Mouse (Mus musculus) limb, embryonic 13.5 days (tissue): ENCODE data around the gene Nap1l4. TPM values are rescaled to one million over a fixed set of nuclear protein-coding genes. Genes with fewer than 3 reads are reported as not detected.

ENCODE experiments used
- ATAC-seq: fragments of 200-750 bp; cut with Nextera tagmentation; 2 replicates; pipeline ENCODE4 v1.8.0; 2017; ENCODE audit warnings: low read depth, moderate number of reproducible peaks, moderate TSS enrichment; ENCODE audit not compliant: low FRiP score
- H3K27ac ChIP-seq: fragments of 300-500 bp; sonication (generic); 2 replicates; pipeline ENCODE4 v1.5.1; 2015; ENCODE audit warnings: inconsistent platforms, mild to moderate bottlenecking, moderate library complexity
- H3K27me3 ChIP-seq: fragments of 300-500 bp; sonication (generic); 2 replicates; pipeline ENCODE4 v1.6.1; 2015; ENCODE audit warnings: mild to moderate bottlenecking, inconsistent platforms
- H3K36me3 ChIP-seq: fragments of 300-500 bp; sonication (generic); 2 replicates; pipeline ENCODE4 v1.6.1; 2015; ENCODE audit warnings: inconsistent platforms, mild to moderate bottlenecking, moderate library complexity
- H3K4me1 ChIP-seq: fragments of 300-500 bp; sonication (generic); 2 replicates; pipeline ENCODE4 v1.6.1; 2015; ENCODE audit warnings: inconsistent platforms
- H3K4me2 ChIP-seq: fragments of 300-500 bp; sonication (generic); replicated peaks from 2 replicates; pipeline ENCODE4 v1.6.1; 2015; ENCODE audit warnings: inconsistent platforms, mild to moderate bottlenecking, moderate library complexity
- H3K4me3 ChIP-seq: fragments of 300-500 bp; sonication (generic); 2 replicates; pipeline ENCODE4 v1.5.1; 2015; ENCODE audit warnings: moderate library complexity, mild to moderate bottlenecking, inconsistent platforms
- H3K9ac ChIP-seq: fragments of 300-500 bp; sonication (generic); 2 replicates; pipeline ENCODE4 v1.6.1; 2015; ENCODE audit warnings: mild to moderate bottlenecking, inconsistent platforms
- H3K9me3 ChIP-seq: fragments of 300-500 bp; sonication (generic); 2 replicates; pipeline ENCODE4 v1.6.1; 2016; ENCODE audit warnings: inconsistent platforms
- WGBS: fragments of 180-500 bp; shearing (Covaris S2); methylation state at CpG from one replicate; pipeline ENCODE4 v1.1.7; 2015; 5-methylcytosine and 5-hydroxymethylcytosine counted together
- polyA plus RNA-seq: library from polyadenylated mRNA; unstranded; fragments of >200 nt; fragmentation: Nextera tagmentation; extraction: Ambion mirVana; gene quantifications from 2 replicates; pipeline ENCODE4 v1.2.1, GENCODE M21; 2015

Gene Nap1l4
- polyA plus RNA-seq, 1 experiment from 2014 or later: 281 TPM

DNA sequence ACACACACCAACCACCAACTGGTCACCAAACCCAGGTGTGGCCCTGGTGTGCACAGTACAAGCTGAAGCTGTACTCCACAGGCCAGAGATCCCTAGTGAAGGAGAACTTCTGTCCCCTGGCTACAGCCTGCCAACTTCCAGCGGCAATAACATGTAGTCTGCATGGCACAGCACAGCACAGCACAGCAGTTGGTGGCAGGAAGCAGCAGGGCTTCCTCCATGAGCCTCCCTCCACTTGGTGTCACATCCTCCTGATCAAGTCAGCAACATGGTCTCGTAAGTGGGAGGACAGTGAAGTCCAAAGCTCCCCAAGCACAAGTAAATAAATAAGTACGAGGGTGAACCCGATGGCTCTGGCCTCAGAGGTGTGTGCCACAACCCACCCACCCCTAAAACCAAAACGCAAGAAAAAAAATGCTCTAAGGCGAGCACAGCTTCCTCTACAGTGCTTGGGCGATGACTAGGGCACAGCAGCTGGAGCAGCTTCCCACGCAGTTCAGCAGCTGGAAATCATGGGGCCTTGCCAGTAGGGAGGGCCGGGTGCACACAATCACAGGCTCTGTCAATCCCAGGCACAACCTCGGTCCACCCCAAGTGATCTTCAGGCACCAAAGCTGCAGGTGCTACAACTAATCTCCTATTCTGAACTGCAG lies 35.0 kb downstream of the Nap1l4 start:
- Histone ChIP-seq H3K27ac (no peak overlapping the region), H3K4me3 (no peak overlapping the region), H3K4me1 (no peaks in the 10 kb centered on the region), H3K27me3 (no peaks in the 10 kb centered on the region), H3K4me2 (no peak overlapping the region), H3K36me3 (peaks cover 73% of the 10 kb centered on the region), H3K9ac (no peak overlapping the region), H3K9me3 (no peaks in the 10 kb centered on the region)
- WGBS: 89% methylated on average over 10 of the region's 10 CpGs
- ATAC-seq: 0 out of 2 replicates have a peak, but pooled peaks have one; percentile 24

DNA sequence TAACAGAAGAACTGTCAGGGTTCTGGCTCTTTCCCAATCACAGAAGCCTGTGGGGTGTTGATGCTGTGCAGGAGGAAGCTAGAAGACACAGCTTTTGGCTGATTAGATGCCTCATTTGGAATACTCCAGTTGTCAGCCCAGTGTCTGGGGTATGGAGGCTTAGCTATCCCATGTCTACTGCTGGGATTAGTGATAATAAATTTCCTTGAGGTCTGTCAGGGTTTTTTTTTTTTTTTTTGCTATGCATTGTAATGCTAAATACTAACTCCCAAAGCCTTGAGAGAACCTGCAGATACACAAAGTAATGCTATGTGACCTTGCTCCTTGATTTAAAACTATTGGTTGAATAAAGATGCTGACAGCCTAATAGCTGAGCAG lies 37.6 kb downstream of the Nap1l4 start:
- H3K36me3 ChIP-seq: peaks cover 48% of the 10 kb centered on the region
- no peak overlapping the region for H3K4me2 ChIP-seq
- H3K27me3 ChIP-seq: 0 out of 2 replicates have a peak, but pooled peaks cover 6% of the 10 kb centered on the region
- H3K9ac ChIP-seq: no peak overlapping the region
- no peaks in the 10 kb centered on the region for H3K9me3 ChIP-seq
- no peak for ATAC-seq
- no peak overlapping the region for H3K27ac ChIP-seq
- no peak overlapping the region for H3K4me3 ChIP-seq
- no peaks in the 10 kb centered on the region for H3K4me1 ChIP-seq

DNA sequence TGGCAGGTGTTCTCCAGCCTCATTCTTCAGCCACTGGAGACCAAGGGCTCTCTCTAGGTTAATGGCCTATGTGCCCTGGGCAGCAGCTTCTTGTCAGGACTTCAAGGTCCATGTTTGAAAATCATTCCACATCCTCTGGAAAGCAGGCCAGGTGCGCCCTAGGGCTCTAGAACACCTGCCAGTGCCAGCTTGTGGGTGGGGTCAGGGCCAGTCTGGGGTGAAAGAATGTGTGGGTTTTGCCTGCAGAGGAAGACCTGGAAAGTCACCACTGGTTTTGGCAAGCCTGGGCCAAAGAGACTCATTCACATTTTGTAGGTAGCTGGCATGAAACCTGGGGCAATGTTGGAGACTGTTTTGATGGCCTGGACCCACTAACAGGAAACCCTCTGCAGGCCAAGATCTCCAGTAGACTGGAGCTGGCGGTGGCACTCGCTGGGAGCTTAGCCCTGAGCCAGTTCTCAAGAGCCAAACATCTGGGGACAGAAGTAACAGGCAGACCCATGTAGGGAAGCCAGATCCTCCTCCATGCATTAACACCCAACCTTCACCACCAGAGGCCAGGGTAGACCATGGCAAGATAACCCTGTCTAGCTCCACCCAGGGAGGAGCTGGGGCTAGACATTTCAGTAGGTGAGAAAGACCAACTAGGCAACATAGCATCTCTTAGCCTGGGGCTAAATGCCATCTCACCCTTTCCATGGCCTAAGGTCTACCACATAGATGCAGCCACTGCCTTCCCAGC lies 38.1 kb downstream of the Nap1l4 start:
- Histone ChIP-seq H3K36me3 (peaks cover 42% of the 10 kb centered on the region), H3K9ac (no peak overlapping the region), H3K4me1 (no peaks in the 10 kb centered on the region), H3K9me3 (no peaks in the 10 kb centered on the region), H3K4me3 (no peak overlapping the region), H3K4me2 (no peak overlapping the region), H3K27me3 (0 out of 2 replicates have a peak, but pooled peaks cover 6% of the 10 kb centered on the region), H3K27ac (no peak overlapping the region)
- ATAC-seq: no peak
- WGBS: 90% methylated on average over 3 of the region's 3 CpGs

DNA sequence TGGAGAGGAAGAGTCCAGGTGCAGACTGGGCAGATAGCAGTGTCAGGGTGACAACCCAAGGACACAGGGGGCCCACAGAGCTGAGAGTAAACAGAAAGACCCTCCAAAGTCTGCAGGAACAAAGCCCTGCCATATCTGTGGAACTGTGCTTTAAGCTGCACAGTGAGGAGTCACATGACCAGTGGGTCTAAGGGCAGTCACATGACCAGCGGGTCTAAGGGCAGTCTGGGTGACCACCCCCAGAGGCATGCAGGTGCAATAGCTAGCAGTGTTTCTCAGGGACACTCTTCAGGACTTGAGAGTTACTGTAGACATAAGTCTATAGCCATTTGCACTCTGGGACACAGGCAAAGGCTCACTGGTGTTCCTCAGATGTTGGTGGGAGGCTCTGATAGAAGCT lies 39.3 kb downstream of the Nap1l4 start:
- H3K27me3 ChIP-seq: peaks cover 12% of the 10 kb centered on the region
- no peak overlapping the region for H3K27ac ChIP-seq
- no peak overlapping the region for H3K4me2 ChIP-seq
- no peaks in the 10 kb centered on the region for H3K4me1 ChIP-seq
- no peak overlapping the region for H3K4me3 ChIP-seq
- H3K36me3 ChIP-seq: peaks cover 30% of the 10 kb centered on the region
- WGBS: 81% methylated on average over 1 of the region's 1 CpGs
- ATAC-seq: no peak
- H3K9me3 ChIP-seq: no peaks in the 10 kb centered on the region
- no peak overlapping the region for H3K9ac ChIP-seq

DNA sequence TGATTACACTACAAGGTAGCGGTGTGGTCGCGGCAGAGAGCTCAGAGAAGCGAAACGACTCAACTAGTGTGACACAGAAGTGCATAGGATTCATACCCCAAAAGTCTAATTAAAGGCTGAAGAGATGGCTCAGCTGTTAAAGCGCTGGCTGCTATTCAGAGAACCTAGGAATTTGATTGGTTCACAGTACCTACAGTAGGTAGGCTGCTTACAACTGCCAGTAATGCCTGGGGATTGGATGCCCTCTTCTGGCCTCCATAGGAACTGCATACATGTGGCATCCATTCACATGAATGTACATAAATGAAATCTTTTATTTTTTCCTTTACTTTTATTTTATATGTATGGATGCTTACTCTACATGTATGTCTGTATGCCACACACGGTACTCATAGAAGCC lies 42.2 kb downstream of the Nap1l4 start:
- WGBS: 32% methylated on average over 7 of the region's 7 CpGs
- no peak overlapping the region for H3K4me3 ChIP-seq
- no peak overlapping the region for H3K9ac ChIP-seq
- H3K4me2 ChIP-seq: no peak overlapping the region
- peaks cover 38% of the 10 kb centered on the region for H3K27me3 ChIP-seq
- ATAC-seq: no peak
- H3K27ac ChIP-seq: no peak overlapping the region
- peaks cover 5% of the 10 kb centered on the region for H3K4me1 ChIP-seq
- H3K9me3 ChIP-seq: no peaks in the 10 kb centered on the region
- 0 out of 2 replicates have a peak, but pooled peaks cover 3% of the 10 kb centered on the region for H3K36me3 ChIP-seq

DNA sequence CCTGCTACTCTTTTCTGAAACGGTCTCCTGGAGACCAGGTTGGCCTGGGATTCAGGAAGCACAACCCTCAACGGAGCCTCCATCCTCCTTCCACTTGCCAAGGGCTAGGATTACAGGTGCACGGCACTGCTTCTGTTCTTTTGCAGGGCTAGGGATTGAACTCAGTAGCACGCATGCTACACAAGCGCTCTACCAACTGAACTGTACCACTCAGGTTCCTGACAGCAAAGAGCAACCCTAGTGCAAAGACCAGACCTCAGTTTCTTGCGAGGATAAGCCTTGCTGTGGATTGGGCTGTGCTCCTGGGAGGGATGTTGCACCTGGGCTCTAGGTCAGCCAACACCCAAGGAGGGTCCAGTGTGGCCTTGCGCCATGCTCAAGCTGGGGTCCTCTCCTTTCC lies 42.6 kb downstream of the Nap1l4 start:
- no peak overlapping the region for H3K9ac ChIP-seq
- peaks cover 42% of the 10 kb centered on the region for H3K27me3 ChIP-seq
- no peak for ATAC-seq
- 0 out of 2 replicates have a peak, but pooled peaks cover 3% of the 10 kb centered on the region for H3K36me3 ChIP-seq
- no peaks in the 10 kb centered on the region for H3K9me3 ChIP-seq
- peaks cover 10% of the 10 kb centered on the region for H3K4me1 ChIP-seq
- no peak overlapping the region for H3K4me2 ChIP-seq
- no peak overlapping the region for H3K4me3 ChIP-seq
- H3K27ac ChIP-seq: no peak overlapping the region
- 66% methylated on average over 7 of the region's 7 CpGs for WGBS

DNA sequence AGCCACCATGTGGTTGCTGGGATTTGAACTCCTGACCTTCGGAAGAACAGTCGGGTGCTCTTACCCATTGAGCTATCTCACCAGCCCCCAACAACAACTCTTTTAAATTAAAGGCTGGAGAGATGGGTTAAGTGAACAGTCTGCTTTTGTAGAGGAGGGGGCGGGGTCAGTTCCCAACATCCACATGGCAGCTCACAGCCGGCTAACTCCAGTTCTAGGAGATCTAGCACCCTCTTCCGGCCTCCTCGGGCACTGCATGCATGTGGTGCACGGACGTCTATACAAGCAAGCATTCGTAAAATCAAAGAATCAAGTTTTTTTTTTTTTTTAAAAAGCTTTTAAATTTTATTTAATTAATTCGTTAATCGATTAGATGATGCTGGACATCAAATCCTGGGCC lies 43.1 kb downstream of the Nap1l4 start:
- H3K9ac ChIP-seq: no peak overlapping the region
- no peaks in the 10 kb centered on the region for H3K9me3 ChIP-seq
- ATAC-seq: no peak
- WGBS: 26% methylated on average over 11 of the region's 11 CpGs
- peaks cover 11% of the 10 kb centered on the region for H3K4me1 ChIP-seq
- H3K4me2 ChIP-seq: no peak overlapping the region
- no peak overlapping the region for H3K27ac ChIP-seq
- peaks cover 47% of the 10 kb centered on the region for H3K27me3 ChIP-seq
- no peak overlapping the region for H3K4me3 ChIP-seq
- 0 out of 2 replicates have a peak, but pooled peaks cover 3% of the 10 kb centered on the region for H3K36me3 ChIP-seq

DNA sequence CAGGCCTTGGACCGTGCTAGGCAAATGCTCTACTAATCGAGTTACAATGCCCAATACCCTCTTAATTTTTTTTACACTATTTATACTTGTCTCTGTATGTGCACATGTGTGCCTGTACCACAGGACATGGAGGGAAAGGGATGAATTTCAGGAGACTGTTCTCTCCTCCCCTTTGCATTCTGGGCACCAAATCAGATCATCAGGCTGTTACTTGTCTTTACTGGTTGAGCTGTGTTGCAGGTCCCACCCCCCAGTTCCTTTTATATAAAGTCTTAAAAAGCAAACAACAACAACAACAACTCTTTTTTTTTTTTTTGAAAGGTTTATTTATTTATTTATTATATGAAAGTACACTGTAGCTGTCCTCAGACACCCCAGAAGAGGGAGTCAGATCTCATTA lies 43.5 kb downstream of the Nap1l4 start:
- no peak for ATAC-seq
- H3K4me1 ChIP-seq: peaks cover 11% of the 10 kb centered on the region
- H3K27ac ChIP-seq: no peak overlapping the region
- no peak overlapping the region for H3K4me3 ChIP-seq
- WGBS: 90% methylated on average over 2 of the region's 2 CpGs
- no peaks in the 10 kb centered on the region for H3K9me3 ChIP-seq
- H3K27me3 ChIP-seq: peaks cover 51% of the 10 kb centered on the region
- H3K4me2 ChIP-seq: no peak overlapping the region
- no peak overlapping the region for H3K9ac ChIP-seq
- 0 out of 2 replicates have a peak, but pooled peaks cover 3% of the 10 kb centered on the region for H3K36me3 ChIP-seq

DNA sequence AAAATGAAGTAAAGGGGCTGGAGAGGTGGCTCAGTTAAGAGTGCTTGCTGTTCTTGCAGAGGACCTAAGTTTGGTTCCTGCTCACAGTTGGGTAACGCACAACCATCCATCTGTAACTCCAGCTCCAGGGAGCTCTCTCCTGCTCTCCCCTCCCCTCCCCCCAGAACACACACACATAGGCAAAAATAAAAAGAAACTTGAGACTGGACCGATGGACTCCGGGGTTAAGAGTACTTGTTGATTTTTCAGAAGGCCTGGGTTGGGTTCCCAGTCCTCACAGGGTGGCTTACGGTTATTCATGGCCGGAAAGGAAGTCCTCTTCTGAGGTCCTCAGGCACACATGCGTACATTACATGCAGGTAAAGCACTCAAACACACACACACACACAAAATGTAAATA lies 45.0 kb downstream of the Nap1l4 start:
- no peaks in the 10 kb centered on the region for H3K36me3 ChIP-seq
- no peak overlapping the region for H3K27ac ChIP-seq
- H3K27me3 ChIP-seq: peaks cover 64% of the 10 kb centered on the region
- WGBS: 82% methylated on average over 6 of the region's 6 CpGs
- peaks cover 11% of the 10 kb centered on the region for H3K4me1 ChIP-seq
- H3K4me2 ChIP-seq: no peak overlapping the region
- no peak overlapping the region for H3K4me3 ChIP-seq
- no peaks in the 10 kb centered on the region for H3K9me3 ChIP-seq
- ATAC-seq: no peak
- H3K9ac ChIP-seq: no peak overlapping the region

DNA sequence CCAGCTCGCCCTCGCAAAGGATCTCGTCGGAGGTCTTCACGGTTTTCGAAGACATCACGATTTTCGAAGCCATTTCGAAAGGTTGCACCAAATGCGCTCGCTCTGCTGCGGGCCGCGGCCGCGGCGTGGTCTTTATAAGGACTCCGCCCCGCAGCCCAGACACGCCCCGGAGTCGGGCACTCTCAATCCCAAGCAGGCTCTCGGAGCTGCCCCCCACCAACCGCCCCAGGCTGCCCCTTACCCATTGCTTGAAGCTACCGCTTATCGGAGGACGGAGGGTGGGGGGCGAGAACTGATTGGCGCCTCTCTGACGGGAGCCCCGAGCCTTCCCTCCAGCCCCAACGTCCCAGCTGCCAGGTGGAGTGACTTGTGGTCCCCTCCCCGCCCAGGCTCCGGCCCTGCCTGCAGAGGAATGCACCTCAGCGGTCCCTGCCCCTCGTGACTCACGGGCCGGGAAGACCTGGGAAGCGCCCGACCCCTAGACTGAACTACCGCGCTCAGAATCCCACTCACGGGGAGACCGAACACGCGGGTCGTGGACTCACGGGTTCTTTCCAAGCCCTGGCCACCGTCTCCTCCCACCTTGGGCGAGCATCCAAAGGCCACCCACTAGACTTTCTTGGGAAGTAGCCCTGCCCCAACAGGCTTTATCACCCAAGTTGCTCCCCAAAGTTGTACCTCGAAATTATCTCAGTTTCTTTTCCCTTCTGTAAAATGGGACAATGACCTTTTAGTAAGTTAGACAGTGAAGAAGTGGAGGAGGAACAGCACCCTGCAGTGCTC lies 46.3 kb downstream of the Nap1l4 start, which contains the start of gene Phlda2:
Gene Phlda2, minus strand, starts transcription at position 733 of the 783 bp plus-strand sequence.
- Histone ChIP-seq H3K4me3 (peak within 1 kb of the TSS; percentile 54), H3K4me2 (peak within 1 kb of the TSS; percentile 81), H3K9me3 (no peaks in the 10 kb centered on the region), H3K9ac (peak within 1 kb of the TSS; percentile 68), H3K27me3 (peaks cover 63% of the 10 kb centered on the region), H3K4me1 (peaks cover 11% of the 10 kb centered on the region), H3K36me3 (no peaks in the 10 kb centered on the region), H3K27ac (no peak within 1 kb of the TSS)
- 3% methylated on average over 51 of the region's 51 CpGs for WGBS
- ATAC-seq: peak; percentile 48; the same call in 1 of the 2 replicates

DNA sequence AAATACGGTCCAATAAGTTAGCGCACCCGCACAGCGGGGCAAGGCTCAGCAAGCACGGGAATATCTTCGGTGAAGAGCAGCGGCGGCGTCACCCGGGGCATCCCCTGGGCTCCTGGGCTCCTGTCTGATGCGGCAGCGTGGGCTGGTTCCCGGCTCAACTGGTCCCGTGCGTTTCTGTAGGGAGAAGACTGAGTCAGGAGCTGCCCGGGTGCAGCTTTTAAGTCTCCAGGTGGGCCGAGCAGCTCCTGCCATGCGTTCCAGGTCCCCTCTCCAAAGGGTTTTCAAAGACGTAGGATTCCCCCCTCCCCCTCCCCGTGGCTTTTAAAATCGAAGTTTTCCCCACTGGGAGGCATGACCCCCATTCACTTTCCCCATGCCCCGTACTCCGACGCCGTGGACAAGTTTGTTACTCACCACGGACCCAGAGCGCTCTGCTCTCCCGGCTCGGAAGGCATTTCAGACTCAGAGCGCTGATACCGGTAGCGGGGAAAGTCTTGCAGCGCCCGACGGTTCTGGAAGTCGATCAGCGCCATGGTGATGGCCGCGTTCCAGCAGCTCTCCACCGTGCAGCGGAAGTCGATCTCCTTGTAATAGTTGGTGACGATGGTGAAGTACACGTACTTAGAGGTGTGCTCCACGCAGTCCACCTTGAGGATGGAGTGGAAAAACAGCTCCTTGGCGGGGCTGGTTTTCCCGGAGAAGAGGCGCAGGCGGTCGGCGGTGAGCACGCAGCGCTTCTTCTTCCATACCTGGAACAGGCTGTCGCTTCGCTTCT lies 47.1 kb downstream of the Nap1l4 start:
- no peak for ATAC-seq
- no peaks in the 10 kb centered on the region for H3K9me3 ChIP-seq
- H3K27me3 ChIP-seq: peaks cover 62% of the 10 kb centered on the region
- peak overlapping the region; percentile 81 for H3K4me2 ChIP-seq
- H3K4me1 ChIP-seq: peaks cover 11% of the 10 kb centered on the region
- H3K27ac ChIP-seq: no peak overlapping the region
- peak overlapping the region; percentile 68 for H3K9ac ChIP-seq
- WGBS: 4% methylated on average over 55 of the region's 55 CpGs
- H3K36me3 ChIP-seq: no peaks in the 10 kb centered on the region
- peak overlapping the region; percentile 54 for H3K4me3 ChIP-seq
